ENCODE assay signal across 8 mouse cellular contexts in genomic region chr4:129820417-129821086, GRCm38 (mm10). TPM values are rescaled to one million over a fixed set of nuclear protein-coding genes. Genes with fewer than 3 reads are reported as not detected.
DNase-seq lines count a peak whose midpoint lies in the region; ATAC-seq lines count a peak whose summit lies in the region.

No protein-coding gene starts in this region.

- peak overlapping the region; percentile 89 for H3K4me3 ChIP-seq in limb, embryonic 12.5 days (replicated peaks)
- H3K4me3 ChIP-seq in midbrain, embryonic 13.5 days (replicated peaks) = peak overlapping the region; percentile 90

- peak overlapping the region; percentile 93 for H3K9ac ChIP-seq in limb, embryonic 12.5 days (replicated peaks)
- H3K9ac ChIP-seq in midbrain, embryonic 13.5 days (replicated peaks) = peak overlapping the region; percentile 93

- no peaks in the 10 kb centered on the region for H3K9me3 ChIP-seq in limb, embryonic 12.5 days
- H3K9me3 ChIP-seq in midbrain, embryonic 13.5 days = no peaks in the 10 kb centered on the region

- H3K27ac ChIP-seq in limb, embryonic 12.5 days = peak overlapping the region; percentile 96
- peak overlapping the region; percentile 95 for H3K27ac ChIP-seq in midbrain, embryonic 13.5 days

- H3K4me1 ChIP-seq in limb, embryonic 12.5 days (replicated peaks) = peaks cover 54% of the 10 kb centered on the region
- H3K4me1 ChIP-seq in midbrain, embryonic 13.5 days (replicated peaks) = peaks cover 44% of the 10 kb centered on the region

- H3K36me3 ChIP-seq in limb, embryonic 12.5 days = no peaks in the 10 kb centered on the region
- H3K36me3 ChIP-seq in midbrain, embryonic 13.5 days = no peaks in the 10 kb centered on the region

- under 1% methylated on average over 50 of the region's 79 CpGs for WGBS in limb, embryonic 12.5 days
- under 1% methylated on average over 55 of the region's 79 CpGs for WGBS in midbrain, embryonic 13.5 days

- ATAC-seq in limb, embryonic 12.5 days (ENCODE audit: insufficient number of reproducible peaks, insufficient read depth, low FRiP score, low TSS enrichment, low read depth) = no peak
- peak; percentile 92 for ATAC-seq in midbrain, embryonic 13.5 days

- H3K27me3 ChIP-seq in limb, embryonic 12.5 days = no peaks in the 10 kb centered on the region
- no peaks in the 10 kb centered on the region for H3K27me3 ChIP-seq in midbrain, embryonic 13.5 days

- DNase-seq in adrenal gland, adult 2 months = peak; percentile 89
- DNase-seq in embryo, embryonic 9.5 days (ENCODE audit: extremely low spot score) = peak; percentile 84
- peak; percentile 99 for DNase-seq in heart, adult 11 months
- DNase-seq in kidney, adult 11 months = peak; percentile 78
- peak; percentile 80 for DNase-seq in skeletal muscle tissue, adult 2 months (ENCODE audit: low read depth, low spot score)
- DNase-seq in c-Kit-positive CD71-positive TER-119-positive erythroid progenitor cells, embryonic 14.5 days (ENCODE audit: low spot score) = no peak

- peak overlapping the region; percentile 58 for H3K4me2 ChIP-seq in limb, embryonic 12.5 days
- H3K4me2 ChIP-seq in midbrain, embryonic 13.5 days (replicated peaks) = peak overlapping the region; percentile 81

RNA-seq across cellular contexts. Expression of gene Ptp4a2, which starts 9.5 kb away (rescaled TPM):
- 100 to 1,000 TPM; 378 to 409 TPM for total RNA-seq in adrenal gland, adult 2 months (2021)
- polyA plus RNA-seq in adrenal gland, adult 2 months (2012; rRNA removed) = 41.0 and 48.2 TPM in 2 replicates
- 327 and 335 TPM in 2 replicates for polyA plus RNA-seq in limb, embryonic 12.5 days (2016; fragmentation: Nextera tagmentation; extraction: Ambion mirVana)
- polyA plus RNA-seq in midbrain, embryonic 13.5 days (2015; fragmentation: Nextera tagmentation; extraction: Ambion mirVana) = 287 and 316 TPM in 2 replicates
